Mouse (Mus musculus): ENCODE measurements around the gene Utp18.

Gene Utp18

DNA sequence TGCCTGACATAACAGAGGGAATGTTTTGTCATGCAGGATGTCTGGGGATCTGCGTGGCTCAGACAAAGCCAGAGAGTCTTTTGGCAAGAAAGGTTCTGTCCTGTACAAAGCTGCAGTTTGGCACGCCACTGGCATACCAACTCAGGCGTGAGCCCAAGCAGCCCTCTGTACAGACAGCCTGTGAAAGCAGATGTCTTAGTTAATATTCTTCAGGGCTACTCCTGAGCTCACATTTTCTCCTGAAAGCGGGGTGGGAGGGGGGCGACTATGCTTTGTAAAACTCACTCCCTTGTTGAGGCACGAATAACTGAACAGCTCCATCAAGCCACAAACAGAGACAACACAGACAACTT, 56.3 kb downstream of the Utp18 start:
- DNase-seq (ENCODE audit: low spot score in 2 of 2), result no peak

DNA sequence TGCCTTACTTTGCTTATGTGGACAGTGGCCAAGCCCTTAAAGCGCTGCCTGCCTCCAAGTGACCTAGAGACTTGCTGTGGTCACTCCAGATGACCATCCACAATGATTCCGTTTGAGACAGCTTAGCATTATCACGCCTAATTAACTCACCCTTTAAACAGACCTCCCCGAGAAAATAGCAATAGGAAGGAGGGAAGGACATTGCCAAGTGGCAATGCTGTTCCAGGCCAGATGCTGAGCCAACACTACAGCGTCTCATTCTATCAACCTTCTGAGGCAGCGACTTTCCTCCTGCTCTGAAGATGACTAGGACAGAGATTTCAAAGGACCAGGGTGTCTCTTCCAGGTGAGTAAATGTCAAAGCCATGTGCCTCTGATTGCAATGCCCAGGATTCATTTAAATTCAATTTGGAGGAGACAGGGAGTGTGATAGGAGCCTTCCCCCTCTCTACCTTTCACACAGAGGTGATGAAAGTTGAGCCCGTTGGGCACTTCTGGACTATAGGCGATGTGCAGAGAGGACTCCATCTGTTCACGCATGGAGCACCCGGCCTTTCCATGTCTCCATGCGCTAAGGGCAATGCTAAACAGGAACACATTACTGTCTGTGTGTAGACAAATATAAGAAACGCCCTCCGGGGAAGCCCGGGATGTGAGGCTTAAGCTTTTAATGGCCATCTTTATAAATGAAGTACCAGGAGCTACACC, 56.8 kb downstream of the Utp18 start:
- no peak for DNase-seq (ENCODE audit: low spot score in 2 of 2)

DNA sequence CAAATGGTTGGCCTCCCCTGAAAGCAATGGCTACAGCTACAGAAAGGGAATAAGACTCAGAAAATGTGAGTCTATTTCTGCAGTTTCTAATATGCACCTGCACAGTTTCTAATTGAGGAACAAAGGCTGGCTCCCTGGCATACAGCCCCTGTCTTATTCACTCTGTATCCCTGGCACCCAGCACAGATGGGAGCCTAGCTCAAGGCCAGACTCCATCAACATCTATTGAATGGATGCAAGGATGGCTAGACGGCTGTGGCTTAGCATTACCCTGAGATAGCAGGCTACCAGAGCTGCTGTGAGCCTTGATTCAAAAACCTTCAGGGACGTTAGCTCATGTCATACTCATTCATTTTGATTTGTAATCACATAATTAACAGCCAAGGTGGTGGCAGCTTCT, 63.3 kb downstream of the Utp18 start:
- DNase-seq (ENCODE audit: low spot score in 2 of 2), result no peak

DNA sequence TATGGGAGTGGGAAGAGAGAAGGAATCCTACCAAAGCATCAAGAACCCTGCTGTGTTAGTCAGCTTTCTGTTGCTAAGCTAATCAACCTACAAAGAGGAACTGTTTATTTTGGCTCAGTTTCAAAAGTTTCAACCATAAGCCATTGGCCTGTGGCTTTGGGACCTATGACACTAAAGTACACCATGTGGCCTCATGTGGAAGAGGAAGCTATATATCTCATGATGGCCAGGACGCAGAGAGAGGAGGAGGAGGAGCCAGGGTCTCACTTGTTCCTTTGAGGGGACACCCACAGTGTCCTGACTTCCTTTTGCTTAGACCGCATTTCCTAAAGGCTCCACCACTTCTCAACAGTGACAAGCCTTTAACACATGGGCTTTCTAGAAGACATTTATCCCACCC, 64.0 kb downstream of the Utp18 start:
- DNase-seq (ENCODE audit: low spot score in 2 of 2), result no peak

DNA sequence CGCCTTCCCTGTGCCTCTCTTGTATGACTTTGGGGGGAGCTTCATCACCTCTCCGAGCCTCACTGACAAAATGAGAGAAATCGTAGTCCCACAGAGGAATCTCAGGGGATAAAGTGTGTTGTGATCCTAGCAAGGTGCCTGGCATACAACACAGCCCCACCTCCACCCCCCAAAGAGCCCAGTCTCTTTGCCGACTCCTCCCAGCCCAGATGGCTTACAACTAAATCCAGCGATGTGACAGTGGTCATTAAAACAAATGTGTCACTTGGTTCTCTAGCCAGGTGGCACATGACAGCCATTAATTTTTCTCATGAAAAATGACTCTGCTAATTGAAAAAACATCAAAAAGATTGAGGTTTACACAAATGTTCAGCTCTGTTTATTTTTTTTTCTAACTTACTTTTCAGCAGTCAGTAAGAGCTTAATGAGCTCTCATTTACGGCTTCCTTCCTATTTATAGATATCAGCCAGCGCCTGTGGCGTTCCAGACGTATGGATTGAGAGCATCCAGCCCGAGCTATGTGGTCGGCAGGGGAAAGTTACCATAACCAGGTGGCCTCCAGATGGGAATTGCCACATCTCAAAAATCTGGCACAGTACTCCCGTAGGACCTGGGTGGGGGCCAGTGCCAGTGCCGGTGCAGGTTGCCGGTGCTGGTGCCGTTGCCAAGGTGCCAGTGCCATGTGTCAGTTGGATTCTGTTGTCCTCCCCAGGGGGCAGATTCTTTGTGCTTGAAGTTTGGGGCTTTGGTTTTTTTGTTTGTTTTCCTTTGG, 67.4 kb downstream of the Utp18 start:
- DNase-seq (ENCODE audit: low spot score in 2 of 2), result no peak

DNA sequence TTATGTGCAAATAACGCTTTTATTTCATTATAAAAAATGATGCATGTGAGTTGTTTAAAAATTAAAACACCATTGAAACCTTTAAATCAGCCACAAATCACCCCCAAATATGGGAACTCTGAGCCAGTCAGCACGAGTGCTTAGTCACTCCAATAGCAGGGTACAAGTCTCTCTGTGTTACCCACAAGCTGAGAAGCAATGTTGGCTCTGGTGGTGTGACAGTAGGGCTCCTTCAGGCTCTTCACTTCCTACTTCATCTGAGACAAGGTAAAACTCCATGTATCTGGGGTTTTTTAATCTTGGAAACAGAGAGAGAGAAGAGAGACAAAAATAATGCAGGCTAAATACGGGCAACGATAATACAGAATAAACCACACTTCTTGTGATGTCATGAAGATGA, 72.6 kb downstream of the Utp18 start:
- no peak for DNase-seq (ENCODE audit: low spot score in 2 of 2)

DNA sequence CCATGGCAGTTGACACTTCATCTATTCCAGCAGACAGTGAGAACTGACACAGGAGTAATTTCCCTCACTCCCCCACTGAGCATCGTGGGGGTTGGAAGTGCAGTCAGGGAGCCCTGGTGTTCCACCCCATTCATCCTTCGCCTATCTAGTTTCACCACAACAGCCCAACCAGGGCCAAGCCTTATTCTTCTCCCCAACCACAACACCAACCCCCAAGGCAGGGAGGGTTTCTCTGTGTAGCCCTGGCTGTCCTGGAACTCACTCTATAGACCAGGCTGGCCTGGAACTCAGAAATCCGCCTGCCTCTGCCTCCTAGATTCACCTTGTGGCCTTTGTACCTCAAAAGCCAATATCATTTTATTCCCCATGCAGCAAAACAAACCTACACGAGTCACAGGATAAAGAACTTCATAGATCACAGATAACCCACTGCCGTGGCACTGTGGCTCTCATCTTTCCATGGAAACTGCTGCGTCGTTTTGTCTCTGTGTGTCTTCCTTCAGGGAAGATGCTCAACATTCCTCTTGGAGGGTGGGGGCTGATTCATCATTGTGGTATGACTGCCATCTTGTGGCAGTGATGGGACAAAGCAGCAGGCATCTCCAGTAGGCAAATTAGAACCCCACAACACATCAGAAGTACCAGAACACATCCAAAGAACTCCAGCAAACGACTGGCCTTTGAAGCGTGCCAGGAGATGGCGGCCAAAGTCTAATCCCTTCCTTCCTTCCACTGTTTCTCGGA, 73.3 kb downstream of the Utp18 start:
- DNase-seq (ENCODE audit: low spot score in 2 of 2), result no peak

Data from natural killer cell, adult 2 months (primary cell).